ENCODE assay signal across 8 mouse cellular contexts in the genomic region with DNA sequence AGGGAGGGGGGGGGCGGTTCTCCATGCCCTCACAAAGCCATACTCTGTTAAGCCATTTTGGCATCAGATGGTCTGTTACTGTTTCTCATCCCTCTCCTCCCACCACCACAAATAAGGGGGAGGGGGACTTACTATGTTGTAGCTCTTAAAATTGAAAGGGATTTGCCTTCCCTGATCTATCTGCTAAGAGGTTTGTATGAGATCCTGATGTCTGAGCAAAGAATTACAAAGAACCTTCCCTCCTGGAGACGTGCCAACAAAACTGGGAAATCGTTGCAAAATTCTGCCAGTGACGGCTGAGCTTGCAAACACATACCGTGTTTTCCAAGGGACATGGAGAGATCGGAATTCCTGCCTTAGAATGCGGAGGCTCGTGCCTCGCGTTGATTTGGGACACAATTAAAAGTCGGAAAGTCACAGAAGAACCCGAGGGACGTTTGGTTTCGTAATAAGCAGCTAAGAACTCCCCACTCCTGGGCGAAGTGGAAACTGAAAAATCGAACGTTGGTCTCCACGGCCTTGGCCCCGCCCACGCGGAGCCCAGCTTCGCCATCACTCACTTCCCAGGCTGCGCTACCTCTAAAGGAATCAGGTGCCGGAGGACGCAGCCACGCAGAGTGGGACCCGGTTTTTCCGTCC. TPM values are rescaled to one million over a fixed set of nuclear protein-coding genes. Genes with fewer than 3 reads are reported as not detected.
DNase-seq lines count a peak whose midpoint lies in the region; ATAC-seq lines count a peak whose summit lies in the region.

No protein-coding gene starts in this region.

- under 1% methylated on average over 28 of the region's 28 CpGs for WGBS in intestine, embryonic 14.5 days

- H3K4me1 ChIP-seq in intestine, embryonic 14.5 days (replicated peaks; ENCODE audit: control insufficient read depth, insufficient read depth, low read length) = peaks cover 23% of the 10 kb centered on the region

- H3K27ac ChIP-seq in intestine, embryonic 14.5 days (ENCODE audit: low read depth) = peak overlapping the region; percentile 95

- H3K4me2 ChIP-seq in intestine, embryonic 14.5 days (ENCODE audit: low read length) = peak overlapping the region; percentile 79

- intact Hi-C loops in gastrocnemius, postnatal 36 days (cut with DNase I) = no loop called here
- intact Hi-C loops in left cerebral cortex, postnatal 25 days (cut with DNase I) = loop anchor here (5.0 kb wide), 3 partner anchors 89 to 364 kb away; partner anchors contain the start of genes Cyp24a1 and Pfdn4

- H3K36me3 ChIP-seq in intestine, embryonic 14.5 days (ENCODE audit: control insufficient read depth, insufficient read depth, low read length) = no peaks in the 10 kb centered on the region

- ATAC-seq in intestine, embryonic 14.5 days (replicated peaks; ENCODE audit: low FRiP score, low TSS enrichment, low read depth) = no peak
- peak; percentile 33 for ATAC-seq in megakaryocyte progenitor cell, adult 5-6 weeks (replicated peaks; ENCODE audit: poor library complexity)

- no peaks in the 10 kb centered on the region for H3K9me3 ChIP-seq in intestine, embryonic 14.5 days (ENCODE audit: control insufficient read depth, low read length)

- peak overlapping the region; percentile 67 for H3K9ac ChIP-seq in intestine, embryonic 14.5 days (ENCODE audit: low read length)

- DNase-seq in R1 (ENCODE audit: low read depth, low spot score) = peak; percentile 64
- peak; percentile 77 for DNase-seq in embryo, embryonic 11 days
- DNase-seq in gastrocnemius, postnatal 36 days = peak; percentile 75 to 78
- DNase-seq in intestine, embryonic 14.5 days (ENCODE audit: low spot score) = peak; percentile 86
- peak; percentile 66 to 67 for DNase-seq in left cerebral cortex, postnatal 25 days (ENCODE audit: low spot score in 2 of 2)
- DNase-seq in right cerebral cortex, postnatal 25 days = peak; percentile 39
- peak; percentile 78 to 87 for DNase-seq in urinary bladder, postnatal 36 days (ENCODE audit: low spot score in 2 of 2)

- peak overlapping the region; percentile 80 for H3K4me3 ChIP-seq in intestine, embryonic 14.5 days (ENCODE audit: low read depth, low read length)

- no peaks in the 10 kb centered on the region for H3K27me3 ChIP-seq in intestine, embryonic 14.5 days (replicated peaks; ENCODE audit: control insufficient read depth, insufficient read depth, low read length)

RNA-seq across cellular contexts. Expression of gene Zfp217, which starts 14.7 kb away (rescaled TPM):
- total RNA-seq in gastrocnemius, postnatal 36 days (2021) = 1 to 10 TPM; 4.3 to 5.7 TPM
- 3.8 and 4.3 TPM in 2 replicates for polyA plus RNA-seq in intestine, embryonic 14.5 days (2014; fragmentation: Nextera tagmentation; extraction: Ambion mirVana)
- 1 to 10 TPM; 2.4 to 3.0 TPM for total RNA-seq in left cerebral cortex, postnatal 25 days (2021)
- total RNA-seq in megakaryocyte progenitor cell, adult 5-6 weeks (2015) = 23.6 and 30.2 TPM in 2 replicates
- total RNA-seq in megakaryocyte progenitor cell, adult 5-6 weeks (2017) = 30.4 and 31.2 TPM in 2 replicates
